Mouse (Mus musculus) spleen, adult 2 months (tissue): ENCODE results near the gene Sars. TPM values are rescaled to one million over a fixed set of nuclear protein-coding genes. Genes with fewer than 3 reads are reported as not detected.
A peak's percentile ranks its signal among the peaks of the same experiment; 100 is the strongest.

Experiments
- DNase-seq, 2 experiments: peaks; one replicate each; pipeline versions ENCODE4 v3.0.0 to v3.0.0-alpha.2; 2012 to 2021; ENCODE audit warnings: low spot score in 2 of 2, low read depth in 1 of 2
- H3K27ac ChIP-seq: fragments of 200-500 bp; 2 replicates; pipeline ENCODE4 v1.5.1; 2012; ENCODE audit warnings: low read length, inconsistent platforms; ENCODE audit not compliant: insufficient read depth
- H3K27me3 ChIP-seq: fragments of 200-500 bp; 2 replicates; pipeline ENCODE4 v1.6.1; 2012; ENCODE audit warnings: mild to moderate bottlenecking, moderate library complexity, low read length, inconsistent platforms; ENCODE audit not compliant: control insufficient read depth, insufficient read depth
- H3K36me3 ChIP-seq: fragments of 200-500 bp; 2 replicates; pipeline ENCODE4 v1.6.1; 2012; ENCODE audit warnings: mild to moderate bottlenecking, low read length, inconsistent platforms; ENCODE audit not compliant: control insufficient read depth, insufficient read depth
- H3K4me1 ChIP-seq: fragments of 200-500 bp; 2 replicates; pipeline ENCODE4 v1.6.1; 2011; ENCODE audit warnings: inconsistent platforms; ENCODE audit not compliant: control insufficient read depth, insufficient read depth, insufficient read length
- H3K4me3 ChIP-seq: fragments of 200-500 bp; 2 replicates; pipeline ENCODE4 v1.5.1; 2011; ENCODE audit warnings: mild to moderate bottlenecking, inconsistent platforms; ENCODE audit not compliant: insufficient read depth, insufficient read length; ENCODE audit errors: extremely low read depth
- CTCF ChIP-seq: fragments of 200-500 bp; IDR thresholded peaks from 2 replicates; pipeline ENCODE4 v1.5.1; 2011; ENCODE audit warnings: mild to moderate bottlenecking, inconsistent platforms; ENCODE audit not compliant: insufficient read depth, insufficient read length, insufficient replicate concordance; ENCODE audit errors: extremely low read depth
- POLR2A ChIP-seq: fragments of 200-500 bp; IDR thresholded peaks from 2 replicates; pipeline ENCODE4 v1.6.1; 2011; ENCODE audit warnings: low read depth, low read length, inconsistent platforms
- WGBS: fragments of 180-500 bp; shearing (Covaris S2); methylation state at CpG from one replicate; pipeline ENCODE4 v1.1.7; 2018; 5-methylcytosine and 5-hydroxymethylcytosine counted together
- polyA plus RNA-seq: library from polyadenylated mRNA; depleted of rRNA; stranded (reverse); fragments of >200 nt; gene quantifications from 2 replicates; pipeline ENCODE4 v1.2.3, GENCODE M21; 2012

Gene Sars
- polyA plus RNA-seq, 1 experiment = 22.2 TPM

DNA sequence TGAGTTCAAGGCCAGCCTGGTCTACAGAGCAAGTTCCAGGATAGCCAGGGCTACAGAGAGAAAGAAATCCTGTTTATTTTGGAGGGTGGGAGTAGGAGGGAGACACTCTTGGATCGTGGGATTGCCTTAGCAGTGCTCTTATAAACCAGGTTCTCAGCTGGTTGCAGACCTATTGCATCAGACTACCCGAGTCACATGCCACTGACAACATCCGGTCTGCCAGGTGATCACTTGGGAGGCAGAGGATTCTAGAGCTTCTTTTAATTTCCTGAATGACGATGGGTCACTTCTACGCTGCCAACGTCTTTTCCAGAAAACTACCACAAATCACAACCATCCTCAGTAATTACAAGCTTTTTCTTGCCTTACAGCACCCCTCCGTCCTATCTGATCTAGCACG is 980 bp downstream of the Sars start:
- Histone ChIP-seq H3K4me3 (peak overlapping the region; percentile 94), H3K27me3 (no peaks in the 10 kb centered on the region), H3K27ac (peak overlapping the region; percentile 82), H3K4me1 (peaks cover 6% of the 10 kb centered on the region), H3K36me3 (no peaks in the 10 kb centered on the region; the same call in 1 of the 2 replicates)
- 7% methylated on average over 8 of the region's 8 CpGs for WGBS
- peak; percentile 40 to 50 for DNase-seq
- TF ChIP-seq CTCF (no peak), POLR2A (no peak)

- no peaks in the 10 kb centered on the region for H3K27me3 ChIP-seq
- TF ChIP-seq CTCF (no peak), POLR2A (no peak)
- H3K27ac ChIP-seq = no peak overlapping the region
- DNase-seq = no peak
- H3K36me3 ChIP-seq = peaks cover 43% of the 10 kb centered on the region
- no peak overlapping the region for H3K4me3 ChIP-seq
- no peaks in the 10 kb centered on the region; the same call in 1 of the 2 replicates for H3K4me1 ChIP-seq
- WGBS = 89% methylated on average over 7 of the region's 7 CpGs
Observed at GRCm38 (mm10) chr3:108436380-108436714, 8.7 kb downstream of the Sars start.

DNA sequence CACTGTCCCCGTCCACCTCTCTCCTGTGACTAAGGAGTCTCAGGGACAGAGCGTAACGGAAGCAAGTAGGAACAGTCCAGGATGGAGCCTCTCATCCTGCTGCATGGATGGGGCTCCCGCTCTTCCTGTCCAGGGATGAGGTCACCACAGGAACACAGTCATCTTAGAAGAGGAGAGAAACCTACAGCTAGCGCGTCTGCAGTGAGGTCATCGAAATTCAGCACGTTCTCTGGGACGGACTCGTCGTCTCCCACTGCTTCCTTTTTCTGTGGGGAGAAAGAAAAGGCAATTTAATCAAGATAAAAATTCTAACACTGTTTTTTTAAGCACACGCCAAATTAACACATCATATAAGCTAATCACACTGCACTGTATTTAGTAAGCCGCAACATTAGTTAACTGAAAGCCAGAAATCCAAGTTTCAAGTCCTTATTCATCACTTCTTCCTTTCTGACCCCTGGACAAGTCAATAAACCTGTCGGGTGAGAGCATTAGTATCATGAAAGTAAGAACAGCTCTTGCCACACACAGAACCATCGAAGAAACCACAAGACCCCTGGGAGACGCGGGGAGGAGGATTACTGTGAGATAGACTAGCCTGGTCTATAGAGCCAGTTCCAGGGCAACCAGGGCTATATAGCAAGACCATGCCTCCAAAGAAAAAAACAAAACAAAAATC is 9.2 kb downstream of the Sars start:
- no peaks in the 10 kb centered on the region; the same call in 1 of the 2 replicates for H3K4me1 ChIP-seq
- H3K4me3 ChIP-seq = no peak overlapping the region
- H3K36me3 ChIP-seq = peaks cover 47% of the 10 kb centered on the region
- H3K27ac ChIP-seq = no peak overlapping the region
- TF ChIP-seq CTCF = no peak
- TF ChIP-seq POLR2A = no peak
- no peak for DNase-seq
- WGBS = 87% methylated on average over 17 of the region's 17 CpGs
- no peaks in the 10 kb centered on the region for H3K27me3 ChIP-seq

DNA sequence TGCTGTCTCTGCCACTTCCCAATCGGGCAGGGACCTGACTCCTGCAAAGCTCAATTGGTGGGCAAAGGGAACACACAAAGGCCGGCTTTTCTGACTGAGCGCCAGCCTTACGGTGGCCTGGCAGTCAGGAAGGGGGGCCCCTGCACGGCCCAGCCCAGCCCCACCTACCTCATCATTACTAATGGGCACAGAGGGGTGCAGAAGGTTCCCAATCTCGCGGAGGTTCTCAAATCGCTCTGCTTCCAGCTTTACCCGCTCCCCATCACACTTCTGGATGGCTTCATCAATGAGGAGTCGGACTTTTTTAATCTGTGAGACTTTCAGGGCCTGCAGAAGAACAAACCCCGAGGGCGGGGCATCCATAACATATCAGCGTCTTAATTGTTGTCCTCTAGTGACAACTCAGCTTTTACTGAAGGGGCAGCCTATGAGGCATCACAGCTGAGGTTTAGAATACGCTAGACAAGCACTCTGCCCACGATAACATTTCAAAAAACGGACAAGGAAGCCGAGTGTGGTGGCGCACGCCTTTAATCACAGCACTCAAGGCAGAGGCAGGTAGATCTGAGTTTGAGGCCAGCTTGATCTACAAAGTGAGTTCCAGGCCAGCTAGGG is 11.0 kb downstream of the Sars start:
- WGBS = 90% methylated on average over 19 of the region's 19 CpGs
- no peak overlapping the region for H3K4me3 ChIP-seq
- no peak overlapping the region for H3K27ac ChIP-seq
- H3K36me3 ChIP-seq = peaks cover 59% of the 10 kb centered on the region
- no peaks in the 10 kb centered on the region for H3K27me3 ChIP-seq
- no peaks in the 10 kb centered on the region for H3K4me1 ChIP-seq
- DNase-seq = no peak
- TF ChIP-seq POLR2A (no peak), CTCF (no peak)

DNA sequence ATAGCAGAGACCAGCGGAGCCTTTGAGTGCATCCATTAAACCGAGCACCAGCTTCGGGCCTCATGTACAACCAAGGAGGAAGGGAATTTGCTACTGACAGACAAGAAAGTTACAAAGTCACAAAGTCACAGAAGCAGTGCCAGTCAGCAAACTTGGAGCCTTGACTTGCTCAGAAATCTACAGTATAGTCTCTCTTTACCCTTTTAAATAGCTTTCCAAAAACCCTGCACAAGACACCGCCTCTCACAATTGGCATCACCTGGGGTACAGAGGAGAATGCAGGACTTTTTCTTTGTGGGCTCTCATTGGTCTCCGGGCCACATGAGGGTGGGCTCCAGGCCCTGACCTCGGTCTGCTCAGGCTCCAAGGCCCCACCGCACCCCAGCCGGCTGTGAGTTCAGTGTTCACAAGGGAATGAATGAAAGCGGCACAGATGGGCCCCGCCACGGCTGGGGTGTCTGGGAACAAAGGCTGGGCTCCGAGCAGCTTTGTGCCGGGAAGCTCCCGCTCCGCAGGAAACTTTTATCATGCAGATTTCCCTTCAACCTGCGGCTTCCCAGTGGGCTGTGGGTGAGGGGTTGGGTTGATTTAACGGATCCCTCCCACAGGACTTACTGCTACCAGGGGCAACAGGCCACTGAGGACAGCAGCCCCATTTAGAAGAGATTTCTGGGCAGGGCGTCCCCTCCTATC is 11.7 kb downstream of the Sars start:
- no peaks in the 10 kb centered on the region for H3K27me3 ChIP-seq
- no peak overlapping the region for H3K27ac ChIP-seq
- no peaks in the 10 kb centered on the region for H3K4me1 ChIP-seq
- 95% methylated on average over 18 of the region's 18 CpGs for WGBS
- no peak for DNase-seq
- H3K4me3 ChIP-seq = no peak overlapping the region
- peaks cover 66% of the 10 kb centered on the region for H3K36me3 ChIP-seq
- TF ChIP-seq POLR2A (no peak), CTCF (no peak)

- no peak overlapping the region for H3K4me3 ChIP-seq
- no peaks in the 10 kb centered on the region for H3K27me3 ChIP-seq
- DNase-seq = no peak
- H3K4me1 ChIP-seq = no peaks in the 10 kb centered on the region
- TF ChIP-seq POLR2A = no peak
- TF ChIP-seq CTCF = no peak
- WGBS = 92% methylated on average over 13 of the region's 13 CpGs
- peaks cover 71% of the 10 kb centered on the region for H3K36me3 ChIP-seq
- no peak overlapping the region for H3K27ac ChIP-seq
Observed at GRCm38 (mm10) chr3:108432542-108433187, 12.3 kb downstream of the Sars start.
